Mouse (Mus musculus) heart, postnatal 36 days (tissue): ENCODE results near the gene Cst12. TPM values are rescaled to one million over a fixed set of nuclear protein-coding genes. Genes with fewer than 3 reads are reported as not detected.
"Not testable (repeated sequence)": the region's sequence is repeated elsewhere in the genome, so short reads cannot be mapped to it uniquely, and the experiment has no call there.

Experiments used
- DNase-seq, 2 experiments: peaks; one replicate each; pipeline ENCODE4 v3.0.0; 2021 to 2022
- intact Hi-C: fragments of 180-260 bp; cut with DNase I; formaldehyde crosslinking; loops from one replicate; pipeline ENCODE4 v1.15.1; 2025
- total RNA-seq, 2 experiments: library from RNA; stranded (reverse); gene quantifications; 2 replicates each; pipeline ENCODE4 v1.2.3; 2021

Gene Cst12
- total RNA-seq = not detected

- no peak for DNase-seq
- intact Hi-C loops = no loop called here
Observed at GRCm38 (mm10) chr2:148789142-148789541, at the start of gene Cst12. Cst12 (plus strand) TSS chr2:148789361.

DNA sequence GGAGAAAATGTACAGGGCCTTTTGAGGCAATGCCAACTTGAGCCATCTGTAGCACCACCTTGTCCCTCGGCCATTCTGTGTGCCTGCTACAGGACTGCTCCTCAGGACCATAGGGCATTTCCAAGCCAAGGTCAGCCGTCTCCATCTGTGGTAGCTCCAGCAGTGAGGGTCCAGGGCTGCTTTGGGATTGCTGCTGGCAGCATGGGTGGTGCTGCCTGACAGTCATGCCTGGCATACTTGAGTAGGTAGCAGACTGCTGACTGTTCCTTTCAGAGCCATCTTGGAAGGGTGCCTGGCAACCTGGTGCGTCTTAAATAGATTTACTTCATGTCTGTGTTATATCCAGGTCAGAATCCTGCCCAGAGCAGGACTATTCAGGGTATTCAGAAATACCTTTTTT, 46.2 kb upstream of the Cst12 start:
- intact Hi-C loops = no loop called here
- no peak for DNase-seq

DNA sequence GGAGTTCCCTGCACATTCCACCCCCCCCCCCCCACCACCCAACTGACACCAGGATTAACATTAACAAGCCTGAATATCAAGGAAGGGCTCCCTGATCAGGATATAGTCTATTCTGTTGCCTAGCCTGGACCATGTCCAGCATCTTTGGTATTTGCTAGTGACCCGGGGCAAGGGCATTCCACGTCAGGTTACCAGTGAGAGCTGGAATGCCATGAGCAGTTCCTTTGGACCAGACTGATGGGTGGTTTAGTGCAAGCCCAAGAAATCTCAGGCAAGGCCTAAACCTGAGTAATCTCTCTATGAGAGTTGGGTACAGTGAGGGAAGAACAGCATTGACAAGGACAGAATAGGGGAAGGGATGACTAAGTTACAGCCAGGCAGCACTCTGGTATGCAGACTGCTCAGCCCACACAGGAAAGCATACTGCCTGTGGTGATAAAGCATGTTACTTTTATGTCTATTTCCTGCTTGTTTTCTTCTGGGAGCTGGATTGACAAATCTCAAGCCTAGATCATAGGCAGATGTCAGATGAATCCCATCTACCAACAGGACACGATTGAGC, 45.2 kb upstream of the Cst12 start:
- intact Hi-C loops = no loop called here
- no peak for DNase-seq

GRCm38 (mm10) chr2:148750058-148750457, 39.1 kb upstream of the Cst12 start, which contains the start of gene Cstl1:
Cstl1 (plus strand) TSS chr2:148750358.
- no peak for DNase-seq
- intact Hi-C loops = loop anchor here (5.0 kb wide), 1 partner anchor 102 kb away; no protein-coding TSS in a partner anchor

- peak; percentile 73 to 78 for DNase-seq
- intact Hi-C loops = loop anchor here (1.0 to 5.0 kb wide), 2 partner anchors 100 to 150 kb away; no protein-coding TSS in a partner anchor
Observed at GRCm38 (mm10) chr2:148751893-148752813, 37.0 kb upstream of the Cst12 start.

DNA sequence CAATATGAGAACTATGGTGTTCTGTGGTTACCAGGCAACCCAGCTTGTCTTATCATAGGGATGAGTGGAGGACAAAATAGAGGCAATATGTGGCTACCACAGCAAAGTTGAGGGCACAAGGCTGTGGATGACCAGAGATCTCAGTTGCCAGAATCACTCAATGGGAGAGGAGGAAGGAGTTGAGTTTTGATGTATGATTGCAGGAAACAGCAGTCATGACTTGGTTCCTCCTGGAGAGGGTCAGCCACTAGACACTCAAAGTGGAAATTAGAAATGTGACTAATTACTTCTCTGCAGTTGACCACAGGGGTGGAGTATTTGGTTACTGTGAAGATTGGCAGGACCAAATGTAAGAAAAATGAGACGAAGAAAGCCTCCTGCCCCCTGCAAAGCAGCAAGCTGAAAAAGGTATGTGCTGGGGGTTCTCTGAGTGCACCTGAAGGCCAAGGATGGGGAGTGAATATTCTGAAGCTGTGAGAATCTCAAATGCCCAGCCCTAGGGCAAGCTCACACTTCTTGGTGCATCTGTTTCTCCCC, 34.8 kb upstream of the Cst12 start:
- DNase-seq = no peak
- intact Hi-C loops = loop anchor here (5.0 kb wide), 1 partner anchor 98 kb away; no protein-coding TSS in a partner anchor

DNA sequence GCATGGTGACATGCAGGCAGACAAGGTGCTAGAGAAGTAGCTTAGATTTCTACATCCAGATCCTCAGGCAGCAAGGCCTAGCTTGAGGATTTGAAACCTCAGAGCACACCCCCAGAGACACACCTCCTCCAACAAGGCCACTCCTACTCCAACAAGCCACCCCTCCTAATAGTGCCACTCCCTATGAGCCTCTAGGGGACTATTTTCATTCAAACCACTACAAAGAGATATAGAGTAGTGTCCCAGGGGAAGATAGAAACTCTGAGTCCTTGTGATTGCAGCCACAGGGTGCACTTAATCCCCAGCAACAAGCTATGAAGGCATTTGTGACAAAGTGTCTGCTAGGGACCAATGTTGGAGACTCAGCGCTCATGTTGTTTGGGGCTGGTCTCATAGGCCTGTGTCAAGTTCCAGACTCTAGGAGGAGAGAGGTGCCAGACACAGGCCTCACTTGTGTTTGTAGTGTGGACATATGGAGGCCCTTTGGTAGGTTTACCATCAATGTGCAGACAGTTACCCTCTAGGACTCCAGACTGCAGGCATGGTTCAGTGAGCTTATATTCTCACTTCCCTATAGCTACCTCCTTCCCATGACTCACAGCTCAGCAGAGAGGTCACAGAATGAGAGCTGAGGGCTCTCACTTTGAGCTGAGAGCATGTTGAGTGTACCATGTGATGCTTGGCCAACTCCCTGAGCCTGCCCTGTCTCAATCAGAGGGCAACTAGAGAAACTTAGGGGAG, 25.3 kb upstream of the Cst12 start:
- intact Hi-C loops = no loop called here
- DNase-seq = no peak

GRCm38 (mm10) chr2:148771397-148771796, 17.8 kb upstream of the Cst12 start, which contains the start of gene Cst11:
Cst11 (minus strand) TSS chr2:148771497.
- intact Hi-C loops, DNase-seq: not testable (repeated sequence)

DNA sequence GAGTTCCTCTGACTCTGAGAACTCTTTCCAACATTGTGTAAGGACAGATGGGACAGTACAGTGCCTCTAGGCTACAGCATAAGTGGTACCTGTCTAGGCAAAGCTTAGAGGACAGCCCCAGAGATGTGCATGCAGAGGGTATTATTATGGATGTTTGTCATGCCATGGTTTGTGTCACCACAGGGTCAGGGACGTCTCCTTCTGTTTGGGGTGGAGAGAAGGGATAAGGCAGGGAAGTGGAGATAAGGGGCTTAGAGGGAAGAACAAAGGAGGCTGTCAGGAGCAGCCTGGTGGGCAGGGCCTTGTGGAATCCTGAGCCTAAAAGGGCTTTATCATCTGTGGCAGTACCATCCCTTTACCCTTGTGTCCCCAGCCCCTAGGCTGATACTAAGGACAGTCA, 7.5 kb upstream of the Cst12 start, which contains the start of gene 8030411F24Rik:
Gene 8030411F24Rik, plus strand, starts transcription at position 301 of the 400 bp plus-strand sequence.
- DNase-seq = no peak
- intact Hi-C loops = no loop called here

DNA sequence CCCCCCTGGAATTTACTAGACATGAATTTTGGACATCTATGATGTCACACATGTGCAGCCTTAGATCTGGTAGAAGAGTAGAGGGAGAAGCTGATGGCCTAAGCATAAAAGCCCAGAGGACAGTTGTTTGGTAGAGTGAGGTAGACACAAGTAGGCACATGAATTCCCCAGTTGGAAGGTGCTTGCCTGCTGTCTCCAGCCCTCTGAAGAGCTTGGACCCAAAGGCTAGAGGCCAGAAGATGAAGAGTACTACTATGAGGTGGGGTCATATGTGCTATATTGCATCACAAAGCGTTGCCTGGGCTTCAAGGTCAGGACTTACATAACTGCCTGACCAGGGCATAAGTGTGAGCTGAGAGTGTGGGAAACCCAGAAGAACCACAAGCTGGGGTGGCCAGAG, 9.3 kb downstream of the Cst12 start, which contains the start of gene Cst8:
Gene Cst8, plus strand, starts transcription at position 301 of the 400 bp plus-strand sequence.
- no peak for DNase-seq
- intact Hi-C loops = no loop called here

DNA sequence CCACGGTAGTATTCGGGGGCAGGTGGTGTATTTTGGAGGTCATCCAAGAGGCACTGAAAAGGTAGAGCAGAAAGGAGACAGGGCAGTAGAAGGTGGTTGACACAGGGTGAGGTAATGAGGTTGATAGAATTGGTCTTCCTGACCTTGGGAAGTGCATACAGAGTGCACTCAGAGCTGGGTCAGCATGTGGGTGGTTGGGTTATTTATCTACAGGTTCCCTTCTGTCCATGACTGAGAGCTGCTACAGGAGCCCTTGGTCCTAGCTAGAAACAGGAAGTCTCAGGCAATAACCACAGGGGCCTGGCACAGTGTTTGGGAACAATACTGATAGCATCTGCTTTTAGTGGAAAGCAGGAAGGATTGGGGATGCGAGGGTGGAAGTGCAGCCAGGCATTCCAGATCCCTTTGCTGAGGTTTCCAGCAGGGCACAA, 12.3 kb downstream of the Cst12 start:
- intact Hi-C loops = no loop called here
- DNase-seq = no peak

GRCm38 (mm10) chr2:148806696-148807095, 17.5 kb downstream of the Cst12 start:
- no peak for DNase-seq
- intact Hi-C loops = no loop called here

DNA sequence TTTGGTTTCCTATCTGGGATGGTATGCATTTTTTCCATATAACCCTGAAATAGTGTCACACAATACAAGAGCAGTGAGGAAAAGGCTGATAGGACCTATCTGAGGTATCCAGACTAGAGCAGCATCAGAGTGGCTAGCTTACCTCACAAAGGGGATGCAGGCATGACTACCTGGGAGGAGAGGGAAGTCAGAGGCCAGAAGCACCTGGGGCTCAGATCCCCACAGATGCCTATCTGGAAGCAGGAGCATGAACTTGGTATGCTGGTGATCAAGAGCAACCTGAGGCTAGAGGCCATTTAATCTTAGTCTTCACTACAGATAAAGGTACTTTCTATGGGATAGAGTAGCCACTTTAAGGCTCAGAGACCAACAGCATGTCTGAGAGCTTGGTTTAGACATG, 30.7 kb downstream of the Cst12 start, which contains the start of gene Cst13:
Gene Cst13, plus strand, starts transcription at position 173 of the 400 bp plus-strand sequence.
- intact Hi-C loops = no loop called here
- DNase-seq = no peak

GRCm38 (mm10) chr2:148825986-148826385, 36.8 kb downstream of the Cst12 start:
- intact Hi-C loops = no loop called here
- DNase-seq = no peak

DNA sequence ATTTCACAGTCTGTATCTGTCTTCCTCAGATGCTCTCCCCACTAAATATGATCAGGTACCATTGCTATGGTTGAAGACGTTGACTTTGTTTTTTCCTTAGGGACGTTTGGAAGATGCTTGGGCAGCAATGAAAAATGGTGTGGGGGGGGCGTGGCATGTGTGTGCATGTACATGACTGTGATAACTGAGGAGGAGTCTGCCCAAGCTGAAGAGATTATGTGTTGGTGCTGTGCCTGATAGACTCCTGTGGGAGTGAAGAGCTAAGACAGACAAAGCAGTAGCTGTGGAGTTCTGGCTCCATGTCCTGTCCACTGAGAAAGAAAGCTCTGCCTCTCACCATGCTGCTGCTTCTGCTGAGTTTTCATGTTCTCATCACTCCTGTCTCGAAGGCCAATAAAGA, 45.8 kb downstream of the Cst12 start, which contains the start of gene Cst9:
Gene Cst9, plus strand, starts transcription at position 236 of the 400 bp plus-strand sequence.
- no peak for DNase-seq
- intact Hi-C loops = no loop called here

- no peak for DNase-seq
- intact Hi-C loops = no loop called here
Observed at GRCm38 (mm10) chr2:148838075-148838777, 49.1 kb downstream of the Cst12 start.

- DNase-seq = no peak
- intact Hi-C loops = no loop called here
Observed at GRCm38 (mm10) chr2:148839224-148839623, 50.1 kb downstream of the Cst12 start.
